Mouse (Mus musculus) midbrain, embryonic 14.5 days (tissue): ENCODE data around the gene Txnip. TPM values are rescaled to one million over a fixed set of nuclear protein-coding genes. Genes with fewer than 3 reads are reported as not detected.
A peak's percentile ranks its signal among the peaks of the same experiment; 100 is the strongest.

Source experiments
- ATAC-seq: fragments of 200-750 bp; cut with Nextera tagmentation; 2 replicates; pipeline ENCODE4 v1.8.0; 2017; ENCODE audit warnings: moderate number of reproducible peaks, moderate library complexity; ENCODE audit not compliant: low FRiP score, low TSS enrichment
- DNase-seq: peaks from one replicate; pipeline ENCODE4 v3.0.0-alpha.2; 2015
- H3K27ac ChIP-seq: fragments of 300-500 bp; sonication (generic); replicated peaks from 2 replicates; pipeline ENCODE4 v1.5.1; 2014; ENCODE audit warnings: mild to moderate bottlenecking, low read depth, low read length, moderate library complexity
- H3K27me3 ChIP-seq: fragments of 300-500 bp; sonication (generic); 2 replicates; pipeline ENCODE4 v1.6.1; 2014; ENCODE audit warnings: low read length, control low read depth, mixed read lengths; ENCODE audit not compliant: control insufficient read depth, insufficient read depth
- H3K36me3 ChIP-seq: fragments of 300-500 bp; sonication (generic); 2 replicates; pipeline ENCODE4 v1.6.1; 2014; ENCODE audit warnings: low read length, control low read depth; ENCODE audit not compliant: control insufficient read depth, insufficient read depth
- H3K4me1 ChIP-seq: fragments of 300-500 bp; sonication (generic); 2 replicates; pipeline ENCODE4 v1.6.1; 2014; ENCODE audit warnings: mild to moderate bottlenecking, antibody characterized with exemption, low read length, control low read depth; ENCODE audit not compliant: control insufficient read depth, insufficient read depth
- H3K4me2 ChIP-seq: fragments of 300-500 bp; sonication (generic); 2 replicates; pipeline ENCODE4 v1.6.1; 2014; ENCODE audit warnings: mild to moderate bottlenecking, low read length, moderate library complexity
- H3K4me3 ChIP-seq: fragments of 300-500 bp; sonication (generic); replicated peaks from 2 replicates; pipeline ENCODE4 v1.5.1; 2014; ENCODE audit warnings: low read depth, low read length
- H3K9ac ChIP-seq: fragments of 300-500 bp; sonication (generic); replicated peaks from 2 replicates; pipeline ENCODE4 v1.6.1; 2014; ENCODE audit warnings: mild to moderate bottlenecking, low read length, moderate library complexity
- H3K9me3 ChIP-seq: fragments of 300-500 bp; sonication (generic); 2 replicates; pipeline ENCODE4 v1.6.1; 2016; ENCODE audit warnings: low read length, control low read depth, mixed read lengths; ENCODE audit not compliant: control insufficient read depth
- WGBS: fragments of 180-500 bp; shearing (Covaris S2); extraction: QIAGEN DNeasy Blood & Tissue Kit; methylation state at CpG from one replicate; pipeline ENCODE4 v1.1.7; 2014; 5-methylcytosine and 5-hydroxymethylcytosine counted together
- polyA plus RNA-seq: library from polyadenylated mRNA; unstranded; fragments of >200 nt; fragmentation: Nextera tagmentation; extraction: Ambion mirVana; gene quantifications from 2 replicates; pipeline ENCODE4 v1.2.1, GENCODE M21; 2014

Gene Txnip
- polyA plus RNA-seq, 1 experiment from 2014 or later: 60.1 TPM

DNA sequence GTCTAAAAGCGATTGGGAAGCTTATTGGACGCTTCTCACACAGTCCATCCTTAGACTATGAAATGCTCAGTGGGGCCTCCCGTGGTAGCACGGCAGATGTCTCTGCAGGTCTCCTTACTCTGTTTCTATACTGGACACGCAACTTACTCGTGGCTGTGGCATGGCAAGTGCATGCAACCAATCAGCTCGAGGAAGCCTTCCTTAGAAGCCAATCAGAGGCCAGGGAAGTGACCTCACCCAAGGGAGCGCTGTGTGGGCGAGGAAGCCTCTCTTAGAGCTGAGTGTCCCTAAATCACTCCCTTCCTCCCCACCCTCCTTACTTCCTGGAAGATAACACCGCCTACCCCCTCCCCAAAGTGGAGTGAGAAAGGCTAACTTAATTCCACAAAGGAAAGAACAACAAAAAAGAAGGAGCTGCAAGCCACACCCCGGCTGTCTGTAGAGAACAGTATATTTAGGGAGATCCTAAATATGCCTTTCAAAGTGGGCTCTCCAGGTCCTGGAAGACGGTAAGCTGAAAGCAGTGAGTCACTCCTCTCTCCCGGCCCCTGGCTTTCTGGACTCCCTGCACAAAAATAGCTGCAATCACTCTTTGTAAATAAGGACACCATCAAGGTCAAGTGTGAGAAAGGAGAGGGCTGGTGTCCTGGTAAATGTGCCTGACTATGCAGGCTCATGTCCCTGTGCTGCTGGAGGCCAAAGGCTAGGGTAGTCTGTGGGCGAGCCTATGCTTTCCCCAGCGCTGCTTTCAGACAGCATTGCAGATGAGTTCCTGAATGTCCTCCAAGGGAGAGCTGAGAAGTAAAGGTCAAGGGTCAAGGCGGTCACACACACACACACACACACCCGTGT, 19.2 kb downstream of the Txnip start, which contains the start of gene Gm16253:
Gm16253 (plus strand) TSS at position 295 of the 852 bp plus-strand sequence.
- no peak within 1 kb of the TSS; the same call in 1 of the 2 replicates for H3K4me3 ChIP-seq
- DNase-seq (peak; percentile 86), ATAC-seq (peak; percentile 82; the same call in 1 of the 2 replicates)
- H3K9me3 ChIP-seq: no peaks in the 10 kb centered on the region
- H3K4me2 ChIP-seq: peak within 1 kb of the TSS; percentile 43
- H3K4me1 ChIP-seq: peaks cover 14% of the 10 kb centered on the region
- H3K36me3 ChIP-seq: no peaks in the 10 kb centered on the region
- no peaks in the 10 kb centered on the region for H3K27me3 ChIP-seq
- H3K27ac ChIP-seq: peak within 1 kb of the TSS; percentile 61
- 35% methylated on average over 17 of the region's 17 CpGs for WGBS
- no peak within 1 kb of the TSS; the same call in 1 of the 2 replicates for H3K9ac ChIP-seq

DNA sequence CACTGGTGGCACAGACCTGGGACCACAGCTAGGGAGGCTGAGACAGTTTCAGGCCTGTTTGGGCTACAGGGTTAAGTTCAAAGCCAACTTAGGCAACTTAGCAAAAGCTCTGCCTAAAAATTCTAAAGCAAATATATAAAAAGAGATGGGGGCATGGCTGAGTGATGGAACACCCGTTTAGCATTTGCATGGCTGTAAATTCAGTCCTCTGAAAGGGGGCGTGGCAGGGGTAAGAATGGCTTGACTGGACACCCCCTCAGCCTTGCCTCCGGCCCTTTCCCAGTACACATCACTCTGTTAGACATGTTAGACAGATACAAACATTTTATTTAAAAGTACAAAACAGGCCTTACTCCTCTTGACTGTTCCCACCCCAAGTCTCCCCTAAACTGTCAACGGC, 19.8 kb downstream of the Txnip start:
- H3K27ac ChIP-seq: 0 out of 2 replicates have a peak overlapping the region, but pooled peaks have one; percentile 61
- no peaks in the 10 kb centered on the region for H3K27me3 ChIP-seq
- H3K9me3 ChIP-seq: no peaks in the 10 kb centered on the region
- peaks cover 14% of the 10 kb centered on the region for H3K4me1 ChIP-seq
- WGBS: 74% methylated on average over 4 of the region's 4 CpGs
- ATAC-seq (no peak), DNase-seq (no peak)
- H3K4me3 ChIP-seq: no peak overlapping the region
- H3K36me3 ChIP-seq: no peaks in the 10 kb centered on the region
- no peak overlapping the region for H3K9ac ChIP-seq
- no peak overlapping the region for H3K4me2 ChIP-seq

DNA sequence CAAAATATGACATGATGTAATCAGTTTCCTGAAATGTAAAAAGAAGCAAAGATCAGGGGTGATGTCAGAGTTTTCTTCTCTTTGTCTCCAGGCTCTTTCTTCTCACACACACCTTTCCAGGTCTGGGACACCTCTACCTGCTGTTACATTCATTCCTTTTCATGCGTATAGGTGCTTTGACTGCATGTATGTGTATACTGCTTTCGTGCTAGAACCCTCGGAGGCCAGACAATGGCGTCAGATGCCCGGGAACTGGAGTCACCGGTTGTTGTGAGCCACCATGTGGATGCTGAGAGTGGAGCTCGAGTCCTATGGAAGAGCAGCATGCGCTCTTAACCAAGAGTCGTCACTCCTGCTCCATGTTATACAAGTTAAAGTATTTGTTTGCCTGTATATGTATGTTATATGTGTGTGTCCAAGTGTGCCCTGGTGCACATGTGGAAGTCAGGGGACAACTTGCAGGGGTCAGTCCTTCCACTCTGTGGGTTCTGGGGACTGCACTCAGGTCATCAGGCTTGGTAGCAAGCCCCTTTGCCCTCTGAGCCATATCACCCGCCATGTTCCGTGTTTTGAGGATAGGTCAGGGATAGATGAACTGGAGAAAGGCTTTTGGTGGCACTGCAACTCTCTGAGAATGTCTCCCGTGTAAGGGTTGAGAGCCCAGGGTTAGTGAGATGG, 20.9 kb downstream of the Txnip start:
- no peak overlapping the region for H3K4me2 ChIP-seq
- DNase-seq: no peak
- no peaks in the 10 kb centered on the region for H3K27me3 ChIP-seq
- no peaks in the 10 kb centered on the region for H3K36me3 ChIP-seq
- H3K4me3 ChIP-seq: no peak overlapping the region
- H3K27ac ChIP-seq: no peak overlapping the region
- 74% methylated on average over 12 of the region's 12 CpGs for WGBS
- H3K9ac ChIP-seq: no peak overlapping the region
- H3K9me3 ChIP-seq: no peaks in the 10 kb centered on the region
- H3K4me1 ChIP-seq: peaks cover 14% of the 10 kb centered on the region
- no peak for ATAC-seq

DNA sequence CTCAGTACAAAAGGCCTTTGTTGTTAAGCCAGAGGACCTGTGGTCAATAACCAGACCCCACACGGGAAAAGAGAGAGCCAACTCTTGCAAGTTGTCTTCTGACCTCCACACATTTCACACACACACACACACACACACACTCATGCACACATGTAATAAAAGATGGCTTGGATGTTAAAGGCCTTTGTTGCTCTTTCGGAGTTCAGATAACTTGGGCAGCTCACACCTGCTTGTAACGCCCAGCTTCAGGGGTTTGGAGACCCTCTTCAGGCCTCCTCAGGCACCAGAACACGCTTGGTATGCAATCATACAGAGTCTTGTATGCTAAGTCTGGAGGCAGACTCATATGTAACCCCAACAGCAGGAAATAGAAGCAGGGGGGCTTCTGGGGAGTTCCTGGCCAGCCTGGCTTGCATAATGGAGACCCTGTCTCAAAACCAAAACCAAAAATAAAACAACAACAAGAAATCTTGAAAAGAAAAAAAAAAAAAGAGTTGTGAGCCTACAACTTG, 21.5 kb downstream of the Txnip start:
- H3K9ac ChIP-seq: no peak overlapping the region
- 78% methylated on average over 4 of the region's 4 CpGs for WGBS

DNA sequence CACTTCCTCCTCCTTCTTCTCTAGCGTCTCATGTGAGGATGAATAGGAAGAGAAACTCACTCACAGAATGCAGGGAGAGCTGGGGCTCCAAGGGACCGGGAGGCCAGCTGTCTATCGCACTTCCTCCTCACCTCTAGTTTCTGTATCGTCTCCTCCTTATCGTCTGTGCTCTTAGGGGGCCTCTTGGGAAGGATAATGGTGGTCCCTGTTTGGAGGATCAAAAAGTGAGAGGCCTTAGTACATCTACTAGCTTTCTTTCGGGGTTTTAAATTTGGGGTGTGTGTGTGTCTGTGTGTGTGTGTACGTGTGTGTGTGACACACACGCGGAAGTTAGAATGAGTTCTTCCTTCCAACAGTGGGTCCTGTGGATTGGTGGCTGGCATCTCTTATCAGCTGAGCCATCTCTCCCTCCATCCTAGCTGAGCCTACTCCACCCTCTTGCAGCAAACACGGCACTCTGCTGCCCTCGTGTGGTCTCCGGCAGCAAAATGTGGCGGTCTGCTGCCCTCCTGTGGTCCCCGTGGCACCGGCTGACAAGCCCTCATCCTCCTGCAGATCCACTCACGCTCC, 22.2 kb downstream of the Txnip start:
- Histone ChIP-seq H3K36me3 (no peaks in the 10 kb centered on the region), H3K27me3 (no peaks in the 10 kb centered on the region), H3K4me2 (peak overlapping the region; percentile 52), H3K9ac (peak overlapping the region; percentile 34; the same call in 1 of the 2 replicates), H3K27ac (no peak overlapping the region), H3K4me1 (peaks cover 14% of the 10 kb centered on the region), H3K9me3 (no peaks in the 10 kb centered on the region), H3K4me3 (peak overlapping the region; percentile 16)
- peak; percentile 95 for DNase-seq
- ATAC-seq: peak; percentile 72
- 13% methylated on average over 16 of the region's 16 CpGs for WGBS

More for the DNA sequence above, 21.5 kb downstream of the Txnip start:
- H3K4me1 ChIP-seq: peaks cover 14% of the 10 kb centered on the region
- no peak overlapping the region for H3K4me2 ChIP-seq
- no peaks in the 10 kb centered on the region for H3K9me3 ChIP-seq
- ATAC-seq (no peak), DNase-seq (no peak)
- H3K27ac ChIP-seq: no peak overlapping the region
- H3K27me3 ChIP-seq: no peaks in the 10 kb centered on the region
- no peaks in the 10 kb centered on the region for H3K36me3 ChIP-seq
- no peak overlapping the region for H3K4me3 ChIP-seq

DNA sequence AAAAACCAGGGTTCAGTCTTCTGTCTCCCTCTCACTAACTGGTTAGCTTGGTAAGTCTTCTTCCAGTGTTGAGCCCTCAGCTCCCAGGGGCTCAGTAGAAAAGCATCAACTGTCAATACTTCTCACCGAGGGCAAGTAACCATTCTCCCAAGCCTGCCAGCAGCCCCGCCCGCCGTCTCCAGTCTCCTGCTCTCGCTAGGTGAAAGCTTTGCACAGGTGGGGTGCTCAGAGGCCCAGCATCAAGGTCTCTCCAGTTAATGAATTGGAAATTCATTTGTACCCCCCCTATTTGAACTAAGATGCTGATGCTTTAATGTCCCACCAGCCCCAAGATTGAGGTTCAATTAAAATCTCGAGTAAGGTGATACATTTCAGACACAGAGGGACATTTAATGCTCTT, 23.4 kb downstream of the Txnip start:
- no peak for DNase-seq
- H3K36me3 ChIP-seq: no peaks in the 10 kb centered on the region
- H3K9me3 ChIP-seq: no peaks in the 10 kb centered on the region
- H3K4me3 ChIP-seq: no peak overlapping the region
- H3K9ac ChIP-seq: 0 out of 2 replicates have a peak overlapping the region, but pooled peaks have one; percentile 7
- H3K27me3 ChIP-seq: no peaks in the 10 kb centered on the region
- H3K27ac ChIP-seq: no peak overlapping the region
- peaks cover 14% of the 10 kb centered on the region for H3K4me1 ChIP-seq
- WGBS: 44% methylated on average over 6 of the region's 6 CpGs
- ATAC-seq: no peak
- no peak overlapping the region for H3K4me2 ChIP-seq

DNA sequence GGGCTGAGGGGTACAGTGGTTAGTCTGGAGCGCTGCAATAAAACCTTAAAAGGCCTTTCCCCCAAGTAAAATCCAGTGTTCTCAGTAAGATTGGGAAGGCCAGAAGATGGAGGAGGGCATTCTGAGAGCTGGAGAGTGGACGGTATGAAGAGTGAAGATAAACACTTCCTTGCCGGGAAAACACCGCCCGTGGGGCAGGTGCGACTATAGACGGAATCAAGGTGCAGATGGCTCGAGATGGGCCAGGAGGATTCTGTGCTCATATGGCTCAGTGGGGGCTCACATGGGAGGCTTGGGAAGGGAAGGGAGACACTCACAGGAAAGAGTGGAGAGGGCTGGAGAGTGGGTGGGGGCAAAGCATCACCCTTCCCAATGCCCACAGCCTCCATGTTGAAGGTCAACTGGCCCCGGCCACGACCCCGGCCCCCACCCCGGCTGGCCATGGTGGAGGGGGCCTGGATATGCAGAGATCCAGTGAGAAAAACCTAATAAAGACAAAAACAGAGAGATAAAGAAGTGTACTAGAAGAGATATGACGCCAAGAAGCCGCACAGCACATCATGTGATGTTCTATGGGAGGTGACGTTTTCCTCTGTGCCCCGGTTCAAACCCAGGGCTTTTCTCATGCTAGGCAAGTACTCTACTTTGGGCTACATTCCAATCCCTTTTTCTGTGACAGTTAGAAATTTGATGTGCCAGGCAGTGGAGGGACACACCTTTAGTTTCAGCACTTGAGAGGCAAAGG, 24.2 kb downstream of the Txnip start:
- Histone ChIP-seq H3K4me2 (no peak overlapping the region), H3K27me3 (no peaks in the 10 kb centered on the region), H3K4me3 (no peak overlapping the region), H3K27ac (no peak overlapping the region), H3K9ac (no peak overlapping the region), H3K9me3 (no peaks in the 10 kb centered on the region), H3K36me3 (no peaks in the 10 kb centered on the region), H3K4me1 (peaks cover 6% of the 10 kb centered on the region; the same call in 1 of the 2 replicates)
- ATAC-seq (no peak), DNase-seq (no peak)
- WGBS: 86% methylated on average over 16 of the region's 16 CpGs

DNA sequence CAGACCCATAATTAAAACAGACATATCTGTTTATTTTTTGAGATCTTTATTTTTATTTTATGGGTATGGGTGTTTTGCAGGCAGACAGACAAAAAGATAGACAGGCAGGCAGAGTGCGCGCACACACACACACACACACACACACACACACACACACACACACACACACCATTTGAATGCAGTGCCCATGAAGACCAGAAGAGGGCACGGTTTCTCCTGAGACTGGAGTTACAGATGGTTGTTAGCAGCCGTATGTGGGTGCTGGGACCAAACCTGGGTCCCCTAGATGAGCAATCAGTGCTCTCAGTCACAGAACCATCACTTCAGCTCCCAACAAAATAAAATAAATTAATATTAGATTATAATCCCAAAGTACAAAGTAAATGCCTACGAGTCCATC, 25.6 kb downstream of the Txnip start:
- 96% methylated on average over 5 of the region's 5 CpGs for WGBS
- no peak for ATAC-seq
- H3K4me1 ChIP-seq: no peaks in the 10 kb centered on the region
- no peak overlapping the region for H3K4me3 ChIP-seq
- H3K27ac ChIP-seq: no peak overlapping the region
- H3K4me2 ChIP-seq: no peak overlapping the region
- H3K9ac ChIP-seq: no peak overlapping the region
- no peaks in the 10 kb centered on the region for H3K9me3 ChIP-seq
- no peak for DNase-seq
- H3K27me3 ChIP-seq: no peaks in the 10 kb centered on the region
- no peaks in the 10 kb centered on the region for H3K36me3 ChIP-seq
